Mouse (Mus musculus) pancreas, adult 10 weeks (tissue): Measurements from ENCODE around the gene H2-DMb1. TPM values are rescaled to one million over a fixed set of nuclear protein-coding genes. Genes with fewer than 3 reads are reported as not detected.

ENCODE experiments used
- polyA plus RNA-seq: library from polyadenylated mRNA; stranded (reverse); fragments of 350-450 nt; fragmentation: Illumina TruSeq; extraction: RNeasy Lipid Tissue Mini Kit (QIAGEN cat#74804); gene quantifications from one replicate; pipeline ENCODE4 v1.2.3, GENCODE M21; 2015; ENCODE audit warnings: low read depth, low replicate concordance; ENCODE audit not compliant: insufficient read depth

The H2-DMb1 gene
- polyA plus RNA-seq = 7.8 TPM

DNA sequence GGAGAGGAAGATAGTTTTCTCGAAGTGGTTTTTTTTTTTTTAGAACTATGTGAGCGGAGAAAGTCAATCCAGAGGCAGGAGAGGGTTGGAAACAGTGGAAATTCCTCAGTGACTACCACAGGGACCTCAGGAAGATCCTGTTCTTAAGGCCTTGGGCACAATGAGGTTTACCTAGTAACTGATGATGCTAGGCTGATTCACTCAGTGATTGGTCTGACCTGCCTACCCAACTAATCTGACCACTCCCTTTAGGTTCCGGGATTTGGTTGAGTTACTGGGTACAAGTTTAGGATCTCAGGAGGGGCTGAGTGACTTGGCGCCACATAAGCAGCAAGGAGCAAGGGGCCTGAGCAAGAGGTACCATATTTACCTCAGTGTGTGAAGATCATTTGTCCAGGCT, at the start of gene H2-DMb1:
Gene H2-DMb1 (plus strand): TSS at position 150 of the 400 bp plus-strand sequence.

GRCm38 (mm10) chr17:34119249-34120179, 33.4 kb upstream of the H2-DMb1 start, which contains the start of gene H2-DMa:
H2-DMa (plus strand) TSS chr17:34119541.

GRCm38 (mm10) chr17:34122188-34122984, 30.5 kb upstream of the H2-DMb1 start, which contains the start of gene Brd2:
Brd2 (minus strand) TSS chr17:34122634.

DNA sequence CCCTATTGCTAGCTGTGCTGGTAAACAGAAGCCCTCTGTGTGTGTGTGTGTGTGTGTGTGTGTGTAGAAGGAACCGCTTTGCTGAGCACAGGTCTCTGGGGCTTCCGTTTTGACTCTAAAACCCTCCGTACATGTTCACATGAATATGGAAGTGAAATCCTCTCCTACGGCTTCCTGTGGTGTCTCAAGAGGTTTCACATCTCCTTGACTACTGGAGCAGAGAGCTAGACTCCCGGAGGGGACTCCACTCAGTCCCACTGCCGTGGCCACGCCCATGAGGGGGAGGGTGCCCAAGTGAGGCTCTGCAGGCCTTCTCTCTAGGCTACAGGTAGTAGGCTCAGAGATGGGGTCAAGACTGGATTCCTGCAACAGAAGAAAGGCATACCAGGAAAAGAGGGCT, 9.8 kb upstream of the H2-DMb1 start, which contains the start of gene H2-DMb2:
Gene H2-DMb2 (plus strand): TSS at position 275 of the 400 bp plus-strand sequence.

GRCm38 (mm10) chr17:34187261-34187916, 34.5 kb downstream of the H2-DMb1 start, which contains the start of the genes Tap1 and Psmb9:
Tap1 (plus strand) TSS chr17:34187553.
Psmb9 (minus strand) TSS chr17:34187764.

GRCm38 (mm10) chr17:34196941-34197894, 44.3 kb downstream of the H2-DMb1 start, which contains the start of gene Psmb8:
Psmb8 (plus strand) TSS chr17:34197721.

GRCm38 (mm10) chr17:34203444-34203843, 50.6 kb downstream of the H2-DMb1 start, which contains the start of gene Tap2:
Tap2 (plus strand) TSS chr17:34203527.

Other genes with a start within 250 kb of the H2-DMb1 start
- not detected for gene Platr17, start 247.9 kb upstream of the H2-DMb1 start, polyA plus RNA-seq
- 9.3 TPM for gene Daxx, start 243.7 kb upstream of the H2-DMb1 start, polyA plus RNA-seq
- gene Tapbp, start 237.2 kb upstream of the H2-DMb1 start, polyA plus RNA-seq = 40.4 TPM
- 4.3 TPM for gene Zbtb22, start 237.2 kb upstream of the H2-DMb1 start, polyA plus RNA-seq
- 33.8 TPM for gene Rgl2, start 223.5 kb upstream of the H2-DMb1 start, polyA plus RNA-seq
- 33.2 TPM for gene Pfdn6, start 212.7 kb upstream of the H2-DMb1 start, polyA plus RNA-seq
- gene Wdr46, start 212.4 kb upstream of the H2-DMb1 start, polyA plus RNA-seq = 3.8 TPM
- gene B3galt4, start 201.6 kb upstream of the H2-DMb1 start, polyA plus RNA-seq = 2.8 TPM
- gene Vps52, start 197.3 kb upstream of the H2-DMb1 start, polyA plus RNA-seq = 12.3 TPM
- gene Rps18, start 197.1 kb upstream of the H2-DMb1 start, polyA plus RNA-seq = 762 TPM
- gene H2-K1, start 152.7 kb upstream of the H2-DMb1 start, polyA plus RNA-seq = 424 TPM
- gene Ring1, start 128.4 kb upstream of the H2-DMb1 start, polyA plus RNA-seq = 14.0 TPM
- gene H2-Ke6, start 125.0 kb upstream of the H2-DMb1 start, polyA plus RNA-seq = 55.1 TPM
- 42.1 TPM for gene Slc39a7, start 121.4 kb upstream of the H2-DMb1 start, polyA plus RNA-seq
- 19.4 TPM for gene Rxrb, start 121.3 kb upstream of the H2-DMb1 start, polyA plus RNA-seq
- 1.9 TPM for gene Col11a2, start 113.6 kb upstream of the H2-DMb1 start, polyA plus RNA-seq
- gene H2-Oa, start 60.7 kb upstream of the H2-DMb1 start, polyA plus RNA-seq = not detected
- 2.6 TPM for gene H2-DMa, start 33.5 kb upstream of the H2-DMb1 start, polyA plus RNA-seq
- 51.9 TPM for gene Brd2, start 30.4 kb upstream of the H2-DMb1 start, polyA plus RNA-seq
- 1.9 TPM for gene H2-DMb2, start 9.8 kb upstream of the H2-DMb1 start, polyA plus RNA-seq
- gene Tap1, start 34.5 kb downstream of the H2-DMb1 start, polyA plus RNA-seq = 6.3 TPM
- gene Psmb9, start 34.7 kb downstream of the H2-DMb1 start, polyA plus RNA-seq = 9.2 TPM
- 13.8 TPM for gene Psmb8, start 44.6 kb downstream of the H2-DMb1 start, polyA plus RNA-seq
- gene Tap2, start 50.5 kb downstream of the H2-DMb1 start, polyA plus RNA-seq = 9.1 TPM
- gene H2-Ob, start 85.8 kb downstream of the H2-DMb1 start, polyA plus RNA-seq = 2.1 TPM
- 44.7 TPM for gene H2-Ab1, start 104.6 kb downstream of the H2-DMb1 start, polyA plus RNA-seq
- gene H2-Aa, start 134.8 kb downstream of the H2-DMb1 start, polyA plus RNA-seq = 56.9 TPM
- 37.0 TPM for gene H2-Eb1, start 152.8 kb downstream of the H2-DMb1 start, polyA plus RNA-seq
- not detected for gene H2-Eb2, start 172.6 kb downstream of the H2-DMb1 start, polyA plus RNA-seq
- not detected for gene Btnl2, start 201.8 kb downstream of the H2-DMb1 start, polyA plus RNA-seq
- gene Btnl1, start 224.1 kb downstream of the H2-DMb1 start, polyA plus RNA-seq = not detected
- gene BC051142, start 245.7 kb downstream of the H2-DMb1 start, polyA plus RNA-seq = 4.2 TPM